Mouse (Mus musculus) spleen, adult 2 months (tissue): ENCODE measurements around the gene Nhlh1.
A peak's percentile ranks its signal among the peaks of the same experiment; 100 is the strongest.

ENCODE experiments used
- CTCF ChIP-seq: fragments of 200-500 bp; IDR thresholded peaks from 2 replicates; pipeline ENCODE4 v1.5.1; 2011; ENCODE audit warnings: mild to moderate bottlenecking, inconsistent platforms; ENCODE audit not compliant: insufficient read depth, insufficient read length, insufficient replicate concordance; ENCODE audit errors: extremely low read depth
- POLR2A ChIP-seq: fragments of 200-500 bp; IDR thresholded peaks from 2 replicates; pipeline ENCODE4 v1.6.1; 2011; ENCODE audit warnings: low read depth, low read length, inconsistent platforms

DNA sequence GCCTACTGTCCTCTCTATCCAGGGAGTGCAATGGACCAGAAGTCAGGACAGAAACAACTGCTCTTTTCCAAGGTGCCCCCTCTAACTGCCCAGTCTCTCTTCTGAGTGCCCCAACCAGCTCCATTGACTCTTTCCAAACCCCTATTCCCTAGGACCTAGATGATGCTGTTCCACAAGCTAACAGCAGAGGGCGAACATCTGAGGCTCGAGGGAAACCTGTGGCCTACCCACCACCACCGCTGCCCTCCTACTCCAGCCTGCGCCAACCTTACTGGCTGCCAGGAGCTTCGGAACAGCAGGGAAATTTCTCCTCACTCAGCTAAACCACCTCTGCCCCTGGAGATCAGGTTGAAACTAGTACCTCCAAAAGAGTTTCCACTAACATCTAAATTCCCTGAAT is 45.3 kb downstream of the Nhlh1 start:
- TF ChIP-seq POLR2A (no peak), CTCF (peak; percentile 52; the same call in 1 of the 2 replicates)
